In genomic region chr10:119382257-119382656, GRCm38 (mm10) we compare ENCODE assay signal across 16 mouse cellular contexts.
DNase-seq lines count a peak whose midpoint lies in the region; ATAC-seq lines count a peak whose summit lies in the region.
"Had no signal": no experiment of that assay in that cellular context is flagged by ENCODE, and none has a peak within 500 bp of the region (broad histone marks: within the 10 kb centered on the region; RNA-seq: fewer than 3 reads in every experiment).

No protein-coding gene starts in this region.

- no peaks in the 10 kb centered on the region for H3K27me3 ChIP-seq in hindbrain, embryonic 16.5 days (replicated peaks; ENCODE audit: control insufficient read depth, insufficient read depth, low read length)
- no peaks in the 10 kb centered on the region for H3K27me3 ChIP-seq in hindbrain, embryonic 12.5 days
- H3K27me3 ChIP-seq: heart, embryonic 15.5 days had no signal

- peak; percentile 7 for DNase-seq in lung, postnatal 36 days
- DNase-seq in lung, postnatal 10 days, result no peak
- DNase-seq: adrenal gland, postnatal 25 days; cerebellum, postnatal 25 days; kidney, adult 18-20 months; kidney, postnatal 25 days; lung, adult 2 months; right cerebral cortex, adult 18-20 months had no signal

- H3K4me2 ChIP-seq in hindbrain, embryonic 16.5 days (ENCODE audit: low read length), result no peak overlapping the region
- no peak overlapping the region for H3K4me2 ChIP-seq in hindbrain, embryonic 12.5 days (replicated peaks)
- H3K4me2 ChIP-seq: heart, embryonic 15.5 days; hindbrain, embryonic 14.5 days had no signal

- H3K36me3 ChIP-seq in hindbrain, embryonic 16.5 days (ENCODE audit: control insufficient read depth, insufficient read depth, low read length), result no peaks in the 10 kb centered on the region
- H3K36me3 ChIP-seq in hindbrain, embryonic 12.5 days, result no peaks in the 10 kb centered on the region
- H3K36me3 ChIP-seq: heart, embryonic 15.5 days had no signal

- WGBS in hindbrain, embryonic 16.5 days, result 90% methylated on average over 11 of the region's 11 CpGs
- WGBS in hindbrain, embryonic 12.5 days, result 89% methylated on average over 11 of the region's 11 CpGs

- no peak overlapping the region for H3K27ac ChIP-seq in hindbrain, embryonic 16.5 days (ENCODE audit: low read depth, low read length)
- no peak overlapping the region for H3K27ac ChIP-seq in hindbrain, embryonic 12.5 days
- H3K27ac ChIP-seq: heart, embryonic 15.5 days; hindbrain, embryonic 14.5 days had no signal

- no peaks in the 10 kb centered on the region for H3K9me3 ChIP-seq in hindbrain, embryonic 16.5 days (ENCODE audit: control insufficient read depth, low read length)
- H3K9me3 ChIP-seq in hindbrain, embryonic 12.5 days (replicated peaks), result no peaks in the 10 kb centered on the region
- H3K9me3 ChIP-seq: heart, embryonic 15.5 days had no signal

- peak; percentile 58 for ATAC-seq in granulocyte monocyte progenitor cell, adult 5-6 weeks (replicated peaks; ENCODE audit: poor library complexity, severe bottlenecking)
- ATAC-seq in neutrophil, adult 5-6 weeks (ENCODE audit: extremely low read depth, insufficient number of reproducible peaks, low FRiP score, poor library complexity, severe bottlenecking), result 0 out of 2 replicates have a peak, but pooled peaks have one; percentile 23
- no peak for ATAC-seq in hindbrain, embryonic 16.5 days
- ATAC-seq in erythroblast, adult 5-6 weeks (replicated peaks; ENCODE audit: low FRiP score, poor library complexity, severe bottlenecking), result no peak
- ATAC-seq in hindbrain, embryonic 12.5 days (ENCODE audit: low FRiP score), result no peak
- ATAC-seq in frontal cortex, adult (ENCODE audit: low TSS enrichment), result no peak

- no peak overlapping the region for H3K9ac ChIP-seq in hindbrain, embryonic 16.5 days (ENCODE audit: low read depth, low read length)
- H3K9ac ChIP-seq in hindbrain, embryonic 12.5 days, result no peak overlapping the region
- H3K9ac ChIP-seq: heart, embryonic 15.5 days; hindbrain, embryonic 14.5 days had no signal

- no peak overlapping the region for H3K4me3 ChIP-seq in hindbrain, embryonic 16.5 days (ENCODE audit: low read length)
- H3K4me3 ChIP-seq in hindbrain, embryonic 12.5 days, result no peak overlapping the region
- H3K4me3 ChIP-seq: heart, embryonic 15.5 days had no signal

- H3K4me1 ChIP-seq in hindbrain, embryonic 16.5 days (ENCODE audit: control insufficient read depth, insufficient read depth, low read depth, low read length), result no peaks in the 10 kb centered on the region
- H3K4me1 ChIP-seq in hindbrain, embryonic 12.5 days, result no peaks in the 10 kb centered on the region
- H3K4me1 ChIP-seq: heart, embryonic 15.5 days had no signal

Comparison
In these comparisons a context has a peak if more than half of its experiments do, and no peak if none do; other contexts are left out.
1. ATAC-seq: peak in granulocyte monocyte progenitor cell, adult 5-6 weeks (single experiment) and neutrophil, adult 5-6 weeks (single experiment); none in hindbrain, embryonic 16.5 days (single experiment), erythroblast, adult 5-6 weeks (single experiment), hindbrain, embryonic 12.5 days (single experiment) and frontal cortex, adult (single experiment).